Mouse (Mus musculus) spleen, postnatal 4 days (tissue): ENCODE data around the gene Ccdc107.
"Not testable (repeated sequence)": the region's sequence is repeated elsewhere in the genome, so short reads cannot be mapped to it uniquely, and the experiment has no call there.

Source experiments
- DNase-seq, 2 experiments: peaks; one replicate each; pipeline ENCODE4 v3.0.0; 2022; ENCODE audit warnings: low spot score in 2 of 2

The Ccdc107 gene

DNA sequence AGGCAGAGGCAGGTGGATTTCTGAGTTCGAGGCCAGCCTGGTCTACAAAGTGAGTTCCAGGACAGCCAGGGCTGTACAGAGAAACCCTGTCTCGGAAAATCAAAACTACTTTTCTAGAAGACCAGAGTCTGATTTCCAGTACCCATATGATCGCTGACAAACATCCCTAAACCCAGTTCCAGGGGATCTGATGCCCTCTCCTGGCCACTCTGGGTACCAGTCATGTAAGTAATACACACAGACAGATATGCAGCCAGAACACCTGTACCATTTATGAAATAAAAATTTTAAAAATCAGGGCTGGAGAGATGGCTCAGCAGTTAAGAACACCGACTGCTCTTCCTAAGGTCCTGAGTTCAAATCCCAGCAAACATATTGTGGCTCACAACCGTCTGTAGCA is 7.0 kb upstream of the Ccdc107 start:
- DNase-seq, result not testable (repeated sequence)

DNA sequence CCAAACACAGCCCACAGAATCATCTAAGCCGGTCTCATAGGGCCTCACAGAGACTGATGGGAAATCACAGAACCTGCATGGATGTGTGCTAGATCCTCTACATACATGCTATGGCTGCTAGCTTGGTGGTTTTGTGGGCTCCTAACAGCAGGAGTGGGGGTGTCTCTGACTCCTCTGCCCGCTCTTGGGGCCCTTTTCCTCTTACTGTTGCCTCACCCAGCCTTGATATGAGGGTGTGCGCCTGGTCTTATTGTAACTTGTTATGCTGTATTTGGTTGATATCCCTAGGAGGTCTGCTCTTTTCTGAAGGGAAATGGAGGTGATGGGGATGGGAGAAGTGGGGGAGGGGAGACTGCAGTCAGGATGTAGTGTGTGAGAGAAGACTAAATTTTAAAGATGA is 3.1 kb upstream of the Ccdc107 start:
- no peak for DNase-seq

DNA sequence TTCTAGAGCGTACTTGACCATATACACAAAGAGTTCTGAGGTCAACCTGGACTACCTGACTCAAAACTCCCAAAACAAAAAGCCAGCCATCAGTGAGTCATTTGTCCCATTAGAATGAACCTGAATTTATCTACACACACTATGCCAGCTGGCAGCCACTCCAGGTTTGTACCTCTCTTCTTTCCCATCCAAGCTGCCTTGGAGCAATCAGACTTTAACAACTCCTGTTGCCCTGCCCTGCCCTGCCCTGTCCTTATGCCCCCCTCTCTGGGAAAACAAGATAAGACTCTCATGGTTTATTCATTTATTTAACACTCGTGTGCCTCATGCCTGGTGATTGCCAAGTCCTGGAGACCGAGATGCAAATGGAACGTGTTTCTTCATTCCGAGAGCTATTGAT is 1.9 kb upstream of the Ccdc107 start:
- DNase-seq, result no peak

DNA sequence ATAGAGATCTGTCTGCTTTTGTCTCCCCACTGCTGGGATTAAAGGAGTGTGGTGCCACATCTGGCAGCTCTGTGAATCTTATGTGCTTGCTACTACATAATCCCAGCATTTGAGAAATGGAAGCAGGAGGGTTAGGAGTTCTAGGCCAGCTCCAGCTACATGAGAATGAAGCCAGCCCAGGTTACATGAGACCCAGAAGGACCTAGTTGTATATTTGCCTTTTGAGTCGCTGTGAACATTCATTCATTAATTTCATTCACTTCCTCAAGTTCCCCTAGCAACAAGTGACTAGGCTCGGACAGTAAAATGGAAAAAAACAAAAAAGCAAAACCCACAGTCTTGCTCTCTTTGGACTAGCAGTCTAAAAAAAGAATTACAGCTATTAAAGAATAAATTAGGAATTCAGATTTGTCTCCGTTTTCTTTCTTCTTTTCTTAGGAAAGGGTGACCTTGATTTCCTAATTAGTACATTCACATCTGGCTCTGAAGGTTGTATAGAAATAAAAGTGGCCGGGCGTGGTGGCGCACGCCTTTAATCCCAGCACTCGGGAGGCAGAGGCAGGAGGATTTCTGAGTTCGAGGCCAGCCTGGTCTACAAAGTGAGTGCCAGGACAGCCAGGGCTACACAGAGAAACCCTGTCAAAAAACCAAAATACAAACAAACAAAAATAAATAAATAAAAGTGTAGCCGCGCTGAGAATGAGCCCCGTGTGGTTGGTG is 439 bp upstream of the Ccdc107 start:
- no peak for DNase-seq

DNA sequence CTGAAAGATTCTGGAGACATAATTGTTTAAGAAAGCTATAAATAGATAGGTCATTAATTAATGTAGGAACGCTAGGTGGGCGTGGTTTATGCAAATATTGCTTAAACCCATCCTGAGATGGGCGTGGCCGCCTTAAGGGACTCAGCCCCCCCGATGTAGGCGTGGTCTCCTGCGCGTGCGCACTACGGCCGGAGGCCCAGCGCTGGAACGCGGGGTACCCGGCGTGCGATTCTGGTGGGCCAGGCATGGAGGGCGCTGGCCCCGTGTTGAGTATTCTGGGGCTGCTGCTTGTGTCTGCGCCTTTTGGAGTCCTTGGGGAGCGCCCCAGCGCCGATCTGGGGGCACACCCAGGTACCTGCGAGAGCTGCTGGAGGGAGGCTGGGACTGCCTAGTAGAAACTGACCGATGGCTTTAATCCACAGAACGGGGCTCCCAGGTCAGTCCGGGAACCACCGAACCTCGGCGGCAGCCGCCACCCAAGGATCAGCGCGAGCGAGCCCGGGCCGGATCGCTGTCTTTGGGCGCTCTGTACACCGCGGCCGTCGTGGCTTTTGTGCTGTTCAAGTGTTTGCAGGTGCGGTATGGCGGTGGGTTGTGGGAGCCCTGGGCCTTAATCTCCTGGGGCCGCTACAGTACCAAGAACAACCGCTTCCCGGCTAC is 616 bp downstream of the Ccdc107 start:
- DNase-seq, result peak; percentile 97 to 99

DNA sequence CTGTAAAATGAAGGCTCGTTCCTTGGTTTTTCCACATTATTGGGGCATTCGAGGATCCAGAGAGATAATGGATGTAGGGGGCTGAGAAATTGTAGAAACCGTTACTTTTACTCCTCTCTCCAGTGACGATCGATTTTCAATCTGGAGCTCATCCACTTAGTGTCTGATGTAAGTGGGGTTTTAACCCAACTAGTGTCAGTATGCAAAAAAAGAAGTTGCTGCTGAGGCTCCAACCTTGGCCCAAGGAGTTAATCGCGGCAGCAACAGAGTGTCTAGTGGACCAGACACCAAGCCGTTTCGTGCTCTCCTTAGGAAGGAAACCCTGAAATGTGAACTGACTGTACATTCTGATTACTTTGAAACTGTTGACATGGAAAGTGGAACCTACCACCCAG is 1.1 kb downstream of the Ccdc107 start:
- no peak for DNase-seq

DNA sequence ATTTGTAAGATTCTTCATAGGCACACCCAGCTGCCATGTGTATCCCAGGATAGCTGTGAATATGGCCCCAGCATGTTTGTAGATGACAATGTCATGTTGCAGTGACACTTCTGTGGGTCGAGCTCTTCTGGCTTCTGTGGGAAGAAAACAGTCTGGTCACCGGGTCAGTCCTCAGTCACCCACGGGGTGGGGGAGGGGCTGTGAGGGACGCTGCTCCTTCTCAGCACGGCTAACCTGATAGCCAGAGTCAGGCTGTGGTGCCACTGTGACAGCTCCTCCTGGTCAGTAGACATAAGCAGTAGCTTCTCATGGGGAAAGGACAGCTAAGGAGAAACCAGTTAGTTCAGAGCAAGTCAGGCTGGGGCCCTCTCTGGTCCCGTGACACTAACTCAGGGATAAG is 3.9 kb downstream of the Ccdc107 start:
- peak in 1 of 2 experiments; percentile 59 for DNase-seq

DNA sequence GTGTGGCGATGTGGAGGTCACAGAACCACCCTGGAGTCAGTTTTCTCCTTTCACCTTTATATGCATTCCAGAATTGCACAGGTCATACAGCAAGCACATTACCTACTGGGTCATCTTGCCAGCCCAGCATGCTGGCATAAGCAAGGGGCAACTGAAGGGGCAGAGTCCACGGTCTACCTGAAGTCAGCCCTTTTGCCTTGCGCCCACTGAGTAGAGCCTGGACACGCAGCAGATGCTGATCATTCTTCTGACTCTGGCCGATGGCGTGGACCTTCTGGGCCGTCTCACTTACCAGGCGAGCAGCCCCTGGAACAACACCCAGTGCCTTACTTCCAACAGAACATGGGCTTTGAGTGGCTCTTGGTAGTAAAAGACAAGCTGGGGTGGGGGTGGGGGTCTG is 4.7 kb downstream of the Ccdc107 start:
- DNase-seq, result peak in 1 of 2 experiments; percentile 55

DNA sequence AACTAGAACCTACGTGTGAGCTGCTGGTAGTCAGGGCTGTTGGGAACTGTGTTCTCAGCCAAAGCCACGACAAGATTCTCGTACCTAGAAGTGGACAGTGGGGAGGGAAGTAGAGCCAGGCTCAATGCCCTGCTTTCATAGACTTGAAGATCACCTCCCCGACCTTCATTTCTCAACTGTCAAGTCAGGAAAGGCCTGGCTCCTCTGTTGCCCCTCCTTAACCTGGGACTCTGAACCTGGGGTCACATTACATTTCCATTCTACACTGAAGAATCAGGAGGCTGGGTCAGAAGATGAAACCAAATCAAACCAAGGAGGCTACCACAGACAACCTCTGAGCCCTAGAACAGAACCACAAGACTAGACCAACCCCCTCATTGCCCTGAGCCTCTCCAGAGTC is 5.2 kb downstream of the Ccdc107 start:
- DNase-seq, result peak in 1 of 2 experiments; percentile 59

DNA sequence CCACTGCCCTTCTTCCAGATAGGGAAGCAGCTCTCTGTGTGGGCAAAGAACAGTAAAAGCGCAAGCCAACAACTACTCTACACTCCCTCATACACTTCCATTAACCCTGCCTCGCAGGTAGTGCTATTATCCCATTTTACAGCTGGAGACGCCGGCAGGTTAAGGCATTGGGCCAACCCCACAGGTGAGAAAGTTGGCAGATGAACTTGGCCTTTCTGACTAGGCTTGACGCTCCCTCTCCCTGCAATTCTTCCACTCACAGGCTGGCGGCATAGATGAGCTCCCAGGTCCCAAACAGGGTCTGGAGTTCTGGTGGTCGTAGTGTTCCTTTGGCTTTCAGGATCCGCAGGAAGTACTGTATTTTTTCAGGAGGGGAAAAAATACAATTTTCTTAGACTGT is 6.3 kb downstream of the Ccdc107 start:
- peak; percentile 58 to 75 for DNase-seq

DNA sequence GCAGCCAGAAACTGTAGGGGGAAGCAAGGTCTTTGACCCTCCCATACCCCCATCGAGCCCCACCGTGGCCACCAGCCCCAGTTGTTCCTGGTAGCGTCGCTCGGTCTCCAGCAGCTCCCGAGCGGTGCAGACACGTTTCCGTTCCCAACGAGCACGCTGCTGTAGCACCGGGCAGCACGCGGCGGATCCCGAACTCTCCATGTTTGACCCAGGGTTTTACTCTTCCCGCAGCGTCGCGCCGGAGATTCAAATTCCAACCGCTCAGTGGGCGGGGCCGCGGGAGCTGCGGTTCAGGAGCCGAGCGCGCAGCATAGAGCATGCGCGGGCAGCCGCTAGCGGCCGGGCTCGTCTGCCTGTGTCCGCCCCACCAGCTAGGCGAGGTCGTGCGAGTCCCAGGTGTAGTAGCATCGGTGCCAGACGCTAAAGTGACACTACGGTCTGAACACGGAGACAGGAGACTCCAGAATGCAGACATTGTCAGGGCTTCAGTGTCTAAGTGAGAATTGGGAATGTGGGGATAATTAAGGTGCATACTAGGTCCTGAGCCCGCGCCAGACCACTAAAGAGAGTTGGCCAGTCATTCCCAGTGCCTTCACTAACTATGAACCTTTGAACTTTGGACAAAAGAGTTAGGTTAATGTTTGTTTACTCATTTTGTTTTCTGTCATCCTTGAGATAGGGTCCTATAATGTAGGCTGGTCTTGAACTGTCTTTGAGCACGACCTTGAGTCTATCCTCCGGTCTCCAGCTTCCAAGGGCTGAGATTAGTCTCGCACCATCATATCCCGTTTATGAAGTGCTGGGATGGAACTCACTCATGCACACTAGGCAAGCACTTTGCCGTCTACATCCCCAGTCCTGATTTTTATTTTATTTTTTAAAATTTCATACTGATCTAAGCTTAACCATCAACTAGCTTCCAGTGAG is 7.0 kb downstream of the Ccdc107 start, which contains the start of gene Arhgef39:
Gene Arhgef39 (minus strand): TSS at position 289 of the 927 bp plus-strand sequence.
- DNase-seq, result peak; percentile 90 to 94

DNA sequence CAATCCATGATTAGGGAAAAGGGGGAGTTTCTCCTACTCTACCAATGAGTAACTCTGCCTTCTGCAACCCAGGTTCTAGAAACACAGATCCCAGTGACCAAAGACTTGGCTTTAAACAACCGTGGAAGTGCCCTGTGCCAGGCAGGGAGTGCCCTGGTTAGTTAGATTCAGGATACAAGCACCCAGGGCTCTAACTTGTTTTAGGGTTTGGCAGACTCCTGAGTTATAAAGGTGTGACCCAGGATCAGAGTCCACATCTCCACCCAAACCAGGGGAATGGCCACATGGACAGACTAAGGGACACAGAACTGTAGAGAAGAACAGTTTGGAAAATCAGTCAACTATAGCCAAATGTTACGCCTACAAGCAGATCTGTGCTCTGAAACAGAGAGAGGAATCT is 10.3 kb downstream of the Ccdc107 start:
- DNase-seq, result no peak

DNA sequence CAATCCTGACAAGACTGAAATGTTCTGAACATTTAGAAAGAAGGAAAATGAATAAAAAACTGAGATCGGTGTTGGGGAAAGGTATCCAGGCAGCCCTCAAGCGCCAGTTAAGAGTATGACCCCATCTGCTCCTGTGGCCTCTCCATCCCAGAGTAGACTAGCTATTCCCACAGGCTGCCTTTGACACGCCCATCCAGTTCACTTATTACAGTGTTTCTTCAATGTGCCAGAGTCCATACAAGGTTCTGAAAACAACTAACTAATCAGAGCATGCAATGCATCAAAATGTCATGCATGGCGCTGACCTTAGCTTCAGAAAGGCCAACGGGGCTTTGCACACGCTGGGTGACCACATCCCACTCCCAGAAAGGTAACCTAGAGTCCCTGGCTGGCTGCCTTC is 10.8 kb downstream of the Ccdc107 start:
- DNase-seq, result no peak

DNA sequence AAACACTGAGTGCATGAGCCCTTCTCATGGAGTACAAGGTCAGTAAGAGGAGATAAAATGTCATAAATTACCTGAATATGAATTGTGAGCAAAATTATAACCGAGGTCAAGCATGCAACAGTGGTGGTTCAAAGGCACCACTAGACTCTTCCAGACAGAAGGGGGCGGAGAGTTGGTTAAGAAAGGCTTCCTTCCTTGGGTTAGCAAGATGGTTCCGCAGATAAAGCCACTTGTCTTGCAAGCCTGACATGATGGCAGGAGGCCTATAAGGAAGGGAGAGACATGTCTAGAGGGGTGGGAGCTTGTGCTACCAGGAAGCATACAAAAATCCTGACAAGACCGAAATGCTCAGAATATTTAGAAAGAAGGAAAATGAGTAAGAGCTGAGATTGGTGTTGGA is 11.6 kb downstream of the Ccdc107 start:
- DNase-seq, result no peak

DNA sequence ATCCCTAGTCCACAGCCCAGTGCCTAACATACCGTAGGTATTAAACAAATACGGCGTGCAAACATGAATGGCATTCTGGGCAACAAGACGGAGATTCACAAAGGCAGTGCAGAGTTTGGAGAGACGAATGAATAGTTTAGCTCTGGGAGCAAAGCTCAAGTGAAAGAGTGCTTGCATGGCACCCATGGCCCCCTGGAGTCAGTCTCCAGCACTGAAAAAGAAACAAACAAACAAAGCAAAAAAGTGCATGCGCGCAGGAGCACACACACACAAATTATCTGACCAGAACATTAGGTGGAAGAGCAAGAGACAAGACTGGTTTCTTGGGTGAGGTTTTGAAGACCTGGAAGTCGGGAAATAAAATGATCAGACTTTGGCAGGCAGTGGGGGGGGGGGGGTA is 13.4 kb downstream of the Ccdc107 start:
- DNase-seq, result no peak

DNA sequence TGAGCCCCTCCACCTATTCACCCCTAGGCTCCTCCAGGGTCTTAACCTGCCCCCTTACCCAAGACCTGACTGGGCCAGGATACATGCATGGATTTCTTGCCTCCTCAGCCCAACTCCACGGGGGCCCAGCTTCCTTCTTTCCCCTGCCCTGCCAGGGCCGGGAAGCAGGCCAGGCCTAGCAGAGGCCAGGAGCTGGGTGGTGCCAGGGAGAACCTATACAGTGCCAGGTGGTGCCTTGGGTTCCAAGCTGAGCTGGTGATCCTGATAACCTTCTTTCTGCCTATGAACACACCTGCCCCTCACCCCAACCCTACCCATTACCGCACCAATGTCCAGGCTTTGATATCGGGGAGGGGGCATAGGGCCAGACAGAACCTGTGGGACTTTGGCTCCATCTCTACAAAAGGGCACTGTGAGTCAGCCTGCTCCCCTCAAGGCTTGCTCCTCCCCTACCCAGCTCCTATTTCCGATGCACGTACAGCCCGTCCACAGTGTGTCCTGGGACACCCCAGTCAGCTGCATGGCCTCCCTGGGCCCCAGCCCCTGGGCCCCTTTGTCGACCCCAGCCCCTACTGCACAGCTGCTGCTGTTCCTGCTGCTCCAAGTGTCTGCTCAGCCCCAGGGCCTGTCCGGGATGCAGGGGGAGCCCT is 14.0 kb downstream of the Ccdc107 start, which contains the start of gene Car9:
Gene Car9 (plus strand): TSS at position 431 of the 650 bp plus-strand sequence.
- no peak for DNase-seq

DNA sequence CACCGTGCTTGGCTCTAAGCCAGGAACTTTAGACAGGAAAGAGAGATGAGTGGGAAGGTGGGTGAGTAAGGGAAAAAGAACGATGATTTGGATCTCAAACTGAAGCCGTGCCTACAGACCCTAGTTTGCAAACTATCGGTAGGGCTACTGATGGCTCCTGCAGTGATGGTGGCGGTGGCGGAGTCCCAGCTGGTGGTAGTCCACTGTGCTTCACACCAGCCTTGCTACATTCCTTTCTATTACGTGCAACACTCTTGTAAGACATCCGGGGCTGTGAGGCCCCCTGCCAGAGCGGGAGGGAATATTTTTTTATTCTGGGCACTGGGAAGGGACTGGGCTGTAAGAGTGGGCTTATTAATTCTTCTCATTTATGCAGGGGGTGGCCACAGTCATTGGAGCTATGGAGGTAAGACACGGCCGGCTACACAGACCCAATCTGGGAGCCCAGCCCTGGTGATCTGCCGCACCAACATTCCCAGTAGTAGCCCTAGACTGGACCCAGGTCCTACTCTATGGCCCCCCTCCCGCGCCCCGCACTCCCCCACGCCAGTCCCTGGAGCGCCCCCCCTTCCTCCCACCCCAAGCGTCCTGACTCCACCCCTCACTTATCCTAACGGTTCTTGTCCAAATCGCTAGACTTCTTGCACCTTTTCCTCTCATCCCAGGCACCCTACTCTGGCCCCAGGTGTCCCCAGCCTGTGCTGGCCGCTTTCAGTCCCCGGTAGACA is 15.4 kb downstream of the Ccdc107 start:
- DNase-seq, result peak in 1 of 2 experiments; percentile 61

DNA sequence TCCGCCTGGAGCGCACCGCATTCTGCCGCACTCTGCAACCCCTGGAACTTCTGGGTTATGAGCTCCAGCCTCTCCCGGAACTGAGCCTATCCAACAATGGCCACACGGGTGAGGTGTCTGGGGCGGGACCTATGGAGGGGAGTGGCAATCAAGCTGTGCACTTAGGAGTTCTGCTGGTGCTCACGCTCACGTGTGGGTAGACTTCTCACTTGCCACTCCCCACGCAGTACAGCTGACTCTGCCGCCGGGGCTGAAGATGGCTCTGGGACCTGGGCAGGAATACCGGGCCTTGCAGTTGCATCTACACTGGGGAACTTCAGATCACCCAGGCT is 15.9 kb downstream of the Ccdc107 start:
- peak; percentile 58 to 75 for DNase-seq

DNA sequence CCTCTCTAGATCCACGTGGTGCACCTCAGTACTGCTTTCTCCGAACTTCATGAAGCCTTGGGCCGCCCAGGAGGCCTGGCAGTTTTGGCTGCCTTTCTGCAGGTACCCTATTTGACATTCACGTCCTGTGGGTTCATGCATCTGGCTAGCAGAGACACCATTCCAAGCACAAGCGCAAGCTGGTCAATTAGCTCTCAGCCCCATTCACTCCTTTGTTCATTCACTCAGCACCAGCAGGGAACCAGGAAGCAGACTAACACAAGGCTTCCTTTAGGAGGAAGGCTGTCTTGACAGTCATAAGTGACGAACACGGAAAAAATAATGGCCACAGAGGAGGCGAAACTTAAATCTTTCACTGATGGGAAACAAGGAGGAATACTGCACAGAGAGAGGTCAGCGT is 16.4 kb downstream of the Ccdc107 start:
- DNase-seq, result peak in 1 of 2 experiments; percentile 63

DNA sequence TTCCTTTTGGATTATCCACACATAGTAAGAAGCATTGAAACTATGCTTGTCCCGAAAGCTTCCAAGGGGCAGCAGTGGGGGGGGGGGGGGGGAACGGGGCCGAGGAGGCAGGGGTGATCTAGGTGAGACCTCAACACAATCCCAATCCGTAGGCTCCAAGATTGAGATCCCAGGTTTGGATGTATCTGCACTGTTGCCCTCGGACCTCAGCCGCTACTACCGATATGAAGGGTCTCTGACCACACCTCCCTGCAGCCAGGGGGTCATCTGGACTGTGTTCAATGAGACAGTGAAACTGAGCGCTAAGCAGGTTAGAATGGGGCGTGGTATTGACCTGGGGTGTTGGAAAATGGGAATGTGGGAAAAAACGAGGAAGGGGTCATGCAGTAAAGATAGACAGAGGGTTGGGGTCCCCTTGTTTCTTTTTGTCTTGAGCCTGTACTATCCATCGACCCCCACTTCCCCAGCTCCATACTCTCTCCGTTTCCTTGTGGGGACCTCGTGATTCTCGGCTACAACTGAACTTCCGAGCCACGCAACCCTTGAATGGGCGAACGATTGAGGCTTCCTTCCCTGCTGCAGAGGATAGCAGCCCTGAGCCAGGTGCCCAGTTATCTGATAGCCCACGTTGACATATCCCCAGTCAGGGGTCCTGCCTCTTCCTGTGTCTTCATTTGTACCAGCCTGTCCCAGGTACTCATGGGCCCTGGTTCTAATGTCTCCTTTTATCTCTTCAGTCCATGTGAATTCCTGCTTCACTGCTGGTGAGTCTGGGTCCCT is 19.2 kb downstream of the Ccdc107 start:
- DNase-seq, result no peak
